Mouse (Mus musculus) testis, postnatal 14 days (tissue): Measurements from ENCODE around the gene Plk4.
"Not testable (repeated sequence)": the region's sequence is repeated elsewhere in the genome, so short reads cannot be mapped to it uniquely, and the experiment has no call there.

Experiments used
- DNase-seq: peaks from one replicate; pipeline ENCODE4 v3.0.0; 2021; ENCODE audit warnings: low spot score

Gene Plk4

DNA sequence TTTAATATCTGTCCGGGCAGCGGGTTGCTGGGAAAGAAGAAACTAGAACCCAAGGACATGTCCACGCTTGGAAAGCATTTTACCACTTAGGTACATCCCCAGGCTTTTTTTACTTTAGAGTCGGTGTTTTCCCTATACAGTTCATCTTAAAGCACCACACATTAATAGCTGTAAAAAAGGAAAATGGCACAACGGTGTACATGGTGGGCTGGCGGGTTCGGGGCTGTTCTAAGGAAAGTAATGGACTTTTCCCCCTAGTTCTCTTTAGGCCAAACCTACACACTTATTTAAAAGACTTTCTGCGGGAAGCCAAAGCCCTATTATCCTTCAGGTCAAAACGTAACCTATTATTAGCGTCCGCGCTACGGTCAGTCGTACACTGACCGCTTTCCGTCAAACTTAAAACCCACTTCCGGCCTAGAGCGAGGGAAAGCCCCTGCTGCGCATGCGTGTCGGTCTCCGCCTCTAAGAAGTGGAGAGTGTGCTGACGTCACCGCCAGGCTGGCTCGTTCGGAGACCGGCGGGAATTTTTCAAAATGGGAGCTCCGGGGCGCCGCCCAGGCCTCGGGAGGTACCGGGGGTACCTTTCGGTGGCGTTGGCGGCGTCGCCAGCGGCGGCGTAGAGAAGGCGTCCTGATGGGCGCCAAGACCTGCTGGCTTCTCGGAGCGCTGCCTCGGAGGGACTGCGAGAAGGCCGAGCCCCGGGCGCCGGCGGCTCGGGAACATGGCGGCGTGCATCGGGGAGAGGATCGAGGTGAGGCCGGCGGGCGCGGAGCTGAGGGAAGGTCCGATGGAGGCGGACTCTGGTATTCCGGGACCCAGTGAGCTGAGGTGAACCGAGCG is at the start of gene Plk4:
Gene Plk4 (plus strand): TSS at position 490 of the 843 bp plus-strand sequence.
- DNase-seq, result peak; percentile 97

DNA sequence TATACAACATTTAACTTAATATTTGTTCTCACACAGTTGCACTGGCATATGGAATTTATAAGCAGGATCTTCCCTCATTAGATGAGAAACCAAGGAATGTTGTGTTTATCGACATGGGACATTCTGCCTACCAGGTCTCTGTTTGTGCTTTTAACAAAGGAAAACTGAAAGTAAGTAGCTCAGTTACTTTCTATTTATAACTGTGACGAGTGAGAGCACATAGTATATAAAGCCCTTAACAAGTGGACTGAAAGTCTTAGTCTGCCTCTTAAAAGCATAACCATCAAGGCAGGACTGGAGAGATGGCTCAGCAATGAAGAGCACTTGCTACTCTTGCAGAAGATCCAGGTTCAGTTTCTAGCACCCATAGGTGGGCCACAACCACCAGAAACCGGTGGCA is 39.1 kb upstream of the Plk4 start:
- DNase-seq, result no peak

DNA sequence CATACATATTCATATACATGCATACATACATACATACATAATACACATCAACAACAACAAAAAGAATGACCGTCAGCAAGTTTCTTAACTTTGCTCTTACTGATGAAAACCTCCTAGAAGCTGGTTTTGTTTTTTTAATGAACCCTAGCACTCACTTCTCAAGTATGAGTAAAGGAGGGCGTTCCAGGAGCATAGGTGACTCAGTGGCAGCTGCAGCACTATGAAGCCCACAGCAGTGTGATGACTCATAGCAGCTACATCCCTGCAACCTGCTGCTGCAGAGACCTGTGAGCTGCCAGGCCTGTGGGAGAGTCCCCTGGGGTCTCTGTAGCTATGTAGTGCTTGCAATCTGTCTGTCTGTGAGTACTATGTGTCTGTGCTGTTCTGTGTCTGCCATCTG is 38.5 kb upstream of the Plk4 start:
- no peak for DNase-seq

DNA sequence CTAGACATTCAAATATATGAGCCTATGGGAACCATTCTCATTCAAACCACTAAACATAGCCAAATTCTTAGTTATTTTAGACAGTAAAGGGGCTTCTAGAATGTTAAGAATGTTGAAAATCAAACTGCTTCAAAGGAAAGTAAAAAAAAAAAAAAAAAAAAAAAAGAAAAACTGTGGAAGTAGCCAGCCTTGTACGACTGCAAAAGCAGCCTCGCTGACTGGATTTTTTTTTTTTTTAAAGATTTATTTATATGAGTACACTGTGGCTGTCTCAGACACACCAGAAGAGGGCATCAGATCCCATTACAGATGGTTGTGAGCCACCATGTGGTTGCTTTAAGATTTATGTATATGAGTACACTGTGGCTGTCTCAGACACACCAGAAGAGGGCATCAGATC is 6.0 kb upstream of the Plk4 start:
- DNase-seq, result no peak

DNA sequence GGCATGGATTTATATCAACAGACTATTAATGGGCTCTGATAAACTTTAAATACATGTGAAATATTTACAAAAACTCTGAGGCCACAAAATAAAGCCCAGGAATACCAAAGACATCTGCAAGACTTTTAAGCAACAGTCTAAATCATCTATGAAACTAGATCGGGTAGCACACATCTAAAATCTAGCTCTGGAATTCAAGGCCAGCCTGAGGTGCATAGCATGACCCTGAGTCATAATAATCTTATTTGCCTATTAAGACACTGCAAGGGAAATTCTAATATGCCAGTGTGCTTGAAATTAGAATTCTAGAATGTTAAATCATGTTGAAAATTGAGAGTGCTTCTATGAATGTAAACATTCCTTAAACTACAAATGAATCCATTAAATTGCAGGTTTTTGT is 1.8 kb upstream of the Plk4 start:
- no peak for DNase-seq

DNA sequence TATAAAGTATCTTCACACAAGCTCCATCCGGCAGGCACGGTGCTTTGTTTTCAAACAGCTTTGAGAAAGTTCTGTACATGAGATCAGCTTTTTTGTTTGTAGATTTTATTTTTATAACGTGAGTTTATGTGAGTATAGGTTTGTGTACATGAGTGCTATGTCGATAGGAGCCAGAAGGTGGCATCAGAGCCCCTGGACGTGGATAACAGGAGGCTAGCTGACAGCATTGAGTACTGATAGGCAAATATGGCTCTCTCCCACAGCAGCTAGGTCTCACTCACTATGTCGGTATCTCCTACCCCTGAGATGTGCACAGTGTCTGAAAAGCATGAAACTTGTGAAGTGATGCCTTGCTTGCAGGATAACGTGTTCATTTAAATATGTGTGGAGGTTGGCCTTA is 1.3 kb upstream of the Plk4 start:
- no peak for DNase-seq

DNA sequence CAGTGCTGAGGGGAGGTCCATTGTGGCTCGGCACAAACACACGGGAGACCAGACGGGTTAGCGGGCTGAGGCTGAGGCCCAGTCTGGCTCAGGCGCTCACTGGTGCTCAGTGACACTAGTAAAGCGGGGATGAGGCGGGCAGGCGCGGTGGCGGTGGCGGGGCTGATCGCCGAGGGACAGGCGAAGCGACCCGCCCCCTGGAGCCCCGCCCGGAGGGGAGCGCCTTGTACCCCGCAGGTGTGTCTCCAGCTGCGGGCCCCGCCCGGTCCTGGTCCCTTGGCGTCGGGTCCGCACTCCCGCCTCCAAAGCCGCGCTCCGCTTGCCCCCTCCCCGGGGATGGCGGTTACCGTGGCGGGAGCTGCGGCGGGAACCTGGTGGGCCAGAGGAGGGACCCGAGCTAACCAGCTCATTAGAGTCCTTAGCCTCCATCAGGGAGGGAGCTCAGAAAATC is 579 bp downstream of the Plk4 start:
- DNase-seq, result peak; percentile 84

DNA sequence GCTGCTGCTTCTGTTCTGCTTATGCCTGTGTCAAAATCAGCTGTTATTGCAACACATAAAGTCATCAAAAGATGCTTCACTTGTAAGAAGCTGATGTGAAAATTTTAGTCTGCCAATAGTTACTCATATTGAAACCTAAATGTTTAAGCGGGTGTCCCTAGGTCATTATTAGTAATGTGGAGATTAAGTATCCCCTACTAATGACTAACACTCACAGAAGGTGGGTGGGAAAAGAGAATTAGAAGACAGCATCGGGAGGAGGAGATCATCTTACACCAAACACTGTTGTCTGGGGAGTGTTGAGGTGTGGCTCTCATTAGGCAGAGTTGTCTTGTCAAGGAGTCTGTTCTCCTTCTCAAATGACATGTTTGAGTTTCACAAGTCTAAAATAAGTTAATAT is 7.1 kb downstream of the Plk4 start:
- no peak for DNase-seq

DNA sequence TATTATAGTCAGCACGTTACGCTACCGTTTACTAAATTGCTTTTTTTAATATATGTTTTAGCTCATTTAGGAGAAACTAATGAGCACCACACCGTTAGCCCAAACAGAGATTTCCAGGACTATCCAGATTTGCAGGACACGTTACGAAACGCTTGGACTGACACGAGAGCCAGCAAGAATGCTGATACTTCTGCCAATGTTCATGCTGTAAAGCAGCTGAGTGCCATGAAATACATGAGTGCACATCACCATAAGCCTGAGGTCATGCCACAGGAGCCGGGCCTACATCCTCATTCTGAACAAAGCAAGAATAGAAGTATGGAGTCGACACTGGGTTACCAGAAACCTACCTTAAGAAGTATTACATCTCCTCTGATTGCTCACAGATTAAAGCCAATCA is 8.9 kb downstream of the Plk4 start:
- DNase-seq, result no peak

DNA sequence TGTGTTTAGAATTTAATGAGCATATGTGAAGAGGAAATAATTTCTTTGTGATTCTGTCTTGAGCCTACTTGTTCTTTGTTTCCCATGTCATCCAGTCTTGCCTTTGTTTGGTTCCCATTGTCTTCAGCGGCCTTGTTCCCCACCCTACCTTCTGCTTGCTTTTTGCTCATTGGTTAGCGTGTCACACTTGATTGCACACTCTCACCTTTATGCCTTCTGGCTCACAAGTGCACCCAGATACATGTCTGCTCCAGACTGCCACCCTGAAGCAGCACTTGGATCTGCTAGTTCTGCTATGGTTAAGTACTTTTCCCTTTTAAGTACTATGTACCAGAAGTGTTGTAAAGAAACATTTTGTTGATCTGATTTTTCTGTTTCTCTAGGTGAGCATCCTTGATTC is 10.1 kb downstream of the Plk4 start:
- no peak for DNase-seq

DNA sequence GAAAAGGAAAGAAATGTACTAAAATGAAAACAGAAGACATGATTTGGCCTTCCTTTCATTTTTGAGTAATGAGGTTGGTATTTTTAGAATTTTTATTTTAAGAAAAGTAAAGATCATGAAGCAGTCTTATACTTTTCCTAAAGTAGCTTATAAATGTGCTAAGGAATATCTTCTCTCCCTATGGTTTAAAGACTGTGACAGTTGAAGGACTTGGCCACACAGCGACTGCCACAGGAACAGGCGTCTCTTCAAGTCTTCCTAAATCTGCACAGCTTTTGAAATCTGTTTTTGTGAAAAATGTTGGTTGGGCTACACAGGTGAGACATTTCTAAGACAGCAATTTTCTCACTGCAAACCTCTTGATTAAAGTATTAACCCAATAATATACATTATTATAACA is 13.5 kb downstream of the Plk4 start:
- no peak for DNase-seq

DNA sequence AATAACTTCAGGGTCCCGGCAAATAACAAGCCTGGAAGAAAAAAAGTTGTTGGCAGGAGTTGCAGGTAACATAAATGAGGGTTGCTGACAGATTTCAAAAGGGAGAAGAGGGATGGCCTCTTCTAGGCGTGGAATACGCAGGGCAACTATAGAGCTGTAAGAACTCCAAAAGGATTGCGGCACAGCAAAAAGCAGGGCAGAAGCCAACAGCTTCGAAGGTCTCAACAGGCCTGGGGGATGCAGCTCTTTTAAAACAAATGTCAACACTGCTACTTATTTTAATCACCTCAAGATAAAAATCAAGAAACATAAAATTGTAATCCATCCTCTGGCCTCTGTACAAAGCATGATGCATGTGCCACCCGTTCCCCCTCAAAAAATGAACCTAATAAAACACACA is 45.7 kb downstream of the Plk4 start:
- DNase-seq, result not testable (repeated sequence)

DNA sequence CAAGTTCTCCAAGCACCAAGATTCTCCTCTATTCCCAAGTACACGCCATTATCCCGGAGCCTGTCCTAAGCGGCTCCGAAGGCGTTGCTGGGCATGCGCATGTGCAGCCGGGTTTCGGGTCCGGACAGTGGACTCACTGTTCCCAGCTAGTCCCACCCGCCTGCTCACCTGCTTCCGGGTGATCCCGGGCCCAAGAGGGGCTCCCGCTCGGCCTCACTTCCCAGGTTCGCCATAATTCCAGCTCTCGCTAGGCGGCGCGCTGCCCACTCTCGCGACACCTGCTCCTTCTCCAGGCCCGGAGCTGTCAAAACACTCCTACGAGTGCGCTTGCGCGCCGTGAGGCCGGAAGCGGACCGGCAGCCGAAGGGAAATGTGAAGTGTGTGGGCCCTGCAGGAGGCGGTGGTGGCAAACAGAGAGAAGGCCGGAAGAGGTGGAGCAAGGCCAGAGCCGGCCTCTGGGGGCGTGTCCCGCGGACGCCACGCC is 46.7 kb downstream of the Plk4 start, which contains the start of gene Mfsd8:
Gene Mfsd8 (minus strand): TSS at position 414 of the 484 bp plus-strand sequence.
- DNase-seq, result peak; percentile 96

DNA sequence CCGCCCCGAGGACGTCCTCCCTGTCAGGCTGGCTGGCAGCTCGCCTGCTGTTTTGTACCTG is 47.0 kb downstream of the Plk4 start, which contains the start of gene Abhd18:
Gene Abhd18 (plus strand): TSS at position 14 of the 61 bp plus-strand sequence.
- not testable (repeated sequence) for DNase-seq

DNA sequence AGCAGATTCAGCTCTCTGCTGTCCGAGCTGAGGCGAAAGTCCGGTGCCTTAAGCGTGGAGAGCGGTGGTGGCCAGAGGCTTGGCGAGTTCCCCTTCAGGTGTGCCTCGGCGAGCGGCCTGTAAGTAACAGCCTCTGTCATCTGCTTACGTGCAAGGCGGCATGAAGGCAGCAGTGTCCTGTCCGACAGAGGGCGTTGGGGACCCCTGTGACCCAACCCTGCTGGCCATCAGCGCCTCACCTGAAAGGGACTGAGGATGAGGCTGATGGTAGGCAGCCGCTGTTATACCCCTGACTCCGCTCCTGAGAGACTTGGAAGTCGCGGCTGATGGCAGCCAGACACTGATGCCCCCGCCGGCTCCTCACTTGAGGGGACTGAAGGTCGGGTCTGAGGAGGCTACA is 47.2 kb downstream of the Plk4 start:
- peak; percentile 68 for DNase-seq

DNA sequence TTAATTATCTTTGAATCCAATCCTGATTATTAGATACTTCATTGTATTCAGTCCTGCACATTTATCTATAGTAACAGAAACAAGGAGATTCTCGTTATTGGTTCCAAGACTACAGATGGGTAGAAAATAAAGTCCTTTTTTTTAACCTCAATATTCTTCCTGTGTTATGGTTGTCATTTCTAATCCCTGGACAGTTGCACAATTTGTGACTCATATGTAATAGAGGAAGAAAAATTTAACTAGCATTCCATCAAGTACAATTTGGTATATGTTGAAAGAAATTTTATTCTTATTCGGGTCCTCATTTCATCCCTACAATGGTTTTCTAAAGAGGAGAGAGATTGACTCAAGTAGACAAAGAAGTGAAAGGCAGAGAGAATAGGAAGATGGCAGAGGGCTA is 48.1 kb downstream of the Plk4 start:
- not testable (repeated sequence) for DNase-seq

DNA sequence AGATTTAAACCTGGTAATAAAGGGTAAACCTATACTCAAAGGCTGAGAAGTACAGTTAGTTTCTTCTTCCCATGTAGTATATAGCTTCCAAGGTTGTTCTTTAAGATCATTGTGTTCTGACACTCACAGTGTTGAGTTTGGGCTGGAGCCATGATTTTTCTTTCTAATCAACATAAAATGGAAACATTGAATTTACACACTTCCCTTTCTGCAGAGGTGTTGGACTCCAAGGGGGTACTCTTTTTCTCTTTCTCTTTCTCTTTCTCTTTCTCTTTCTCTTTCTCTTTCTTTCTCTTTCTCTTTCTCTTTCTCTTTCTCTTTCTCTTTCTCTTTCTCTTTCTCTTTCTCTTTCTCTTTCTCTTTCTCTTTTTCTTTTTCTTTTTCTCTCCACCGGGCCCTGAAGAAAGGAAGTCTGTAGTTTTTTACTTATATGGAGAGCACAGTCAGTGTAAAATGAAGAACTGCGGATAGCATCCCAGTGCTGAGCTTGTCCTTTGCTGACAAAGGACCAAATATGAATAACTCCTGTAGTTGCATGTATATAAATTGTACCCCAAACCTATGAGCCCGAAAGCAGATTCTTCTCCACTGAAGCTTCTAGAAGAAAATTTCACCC is 53.4 kb downstream of the Plk4 start:
- not testable (repeated sequence) for DNase-seq
